Mouse (Mus musculus): ENCODE measurements around the gene Tmem138. TPM values are rescaled to one million over a fixed set of nuclear protein-coding genes. Genes with fewer than 3 reads are reported as not detected.
"Not testable (repeated sequence)": the region's sequence is repeated elsewhere in the genome, so short reads cannot be mapped to it uniquely, and the experiment has no call there.

Gene Tmem138
- polyA plus RNA-seq, 2 experiments = 8.3 to 11.5 TPM

DNA sequence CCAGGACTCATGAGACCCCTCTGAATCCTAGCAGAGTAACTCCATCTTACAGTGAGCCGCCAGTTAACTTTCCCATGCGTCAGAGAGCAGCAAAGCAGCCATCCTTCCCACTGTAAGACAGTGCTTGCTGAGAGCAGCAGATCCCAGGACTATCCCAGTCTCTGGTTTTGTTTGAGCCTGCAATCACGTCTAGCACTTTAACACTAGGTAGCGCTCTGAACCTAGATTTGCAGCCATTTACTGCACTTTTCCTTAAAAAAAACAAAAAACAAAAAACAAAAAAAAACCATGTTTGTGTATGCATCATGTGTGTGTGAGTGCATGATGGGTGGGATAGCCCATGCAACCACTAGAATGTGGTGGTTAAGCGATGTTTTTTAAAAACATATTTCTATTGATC lies 17.1 kb downstream of the Tmem138 start:
- H3K36me3 ChIP-seq (replicated peaks; ENCODE audit: control insufficient read depth, insufficient read depth, low read depth) = no peaks in the 10 kb centered on the region
- H3K4me2 ChIP-seq (ENCODE audit: low read depth) = no peak overlapping the region
- DNase-seq (ENCODE audit: low read depth in 3 of 3, low spot score in 3 of 3) (no peak), ATAC-seq (ENCODE audit: insufficient read depth) (no peak)
- H3K9me3 ChIP-seq (ENCODE audit: control insufficient read depth, low read length) = no peaks in the 10 kb centered on the region
- no peak overlapping the region for H3K9ac ChIP-seq (replicated peaks)
- H3K27me3 ChIP-seq (ENCODE audit: control insufficient read depth, insufficient read depth, low read length) = no peaks in the 10 kb centered on the region
- 49% methylated on average over 5 of the region's 5 CpGs for WGBS (ENCODE audit: insufficient replicate concordance)
- no peak overlapping the region for H3K4me3 ChIP-seq (ENCODE audit: insufficient read depth in 1 of 2, low read depth in 2 of 2, low read length in 2 of 2)
- H3K27ac ChIP-seq = no peak overlapping the region
- TF ChIP-seq CTCF (IDR thresholded peaks at IDR 0.05; ENCODE audit: low read depth) (peak; percentile 33; the same call in 1 of the 2 replicates), EP300 (IDR thresholded peaks at IDR 0.05; ENCODE audit: low read depth) (no peak)
- H3K4me1 ChIP-seq (replicated peaks; ENCODE audit: control insufficient read depth in 2 of 2, insufficient read depth in 2 of 2, low read length in 1 of 2) = peaks cover 5 to 20% of the 10 kb centered on the region in 2 experiments

DNA sequence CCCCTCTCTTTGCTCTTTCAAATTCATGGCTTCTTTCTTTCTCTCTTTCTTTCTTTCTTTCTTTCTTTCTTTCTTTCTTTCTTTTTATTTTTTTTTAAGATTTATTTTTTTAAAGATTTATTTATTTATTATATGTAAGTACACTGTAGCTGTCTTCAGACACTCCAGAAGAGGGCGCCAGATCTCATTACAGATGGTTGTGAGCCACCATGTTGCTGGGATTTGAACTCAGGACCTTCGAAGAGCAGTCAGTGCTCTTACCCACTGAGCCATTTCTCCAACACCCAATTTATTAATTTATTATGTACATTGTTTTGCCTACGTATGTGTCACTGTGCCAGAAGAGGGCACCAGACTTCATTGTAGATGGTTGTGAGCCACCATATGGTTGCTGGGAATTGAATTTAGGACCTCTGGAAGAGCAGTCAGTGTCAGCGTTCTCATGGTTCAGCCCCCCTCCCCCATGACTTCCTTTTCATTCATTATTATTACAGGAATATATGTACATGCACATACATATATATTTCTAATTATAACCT lies 19.3 kb downstream of the Tmem138 start:
- H3K4me1 ChIP-seq (replicated peaks; ENCODE audit: control insufficient read depth in 2 of 2, insufficient read depth in 2 of 2, low read length in 1 of 2) = peaks cover 9 to 21% of the 10 kb centered on the region in 2 experiments
- not testable (repeated sequence) for DNase-seq (ENCODE audit: low read depth in 3 of 3, low spot score in 3 of 3); H3K4me2 ChIP-seq (ENCODE audit: low read depth); ATAC-seq (ENCODE audit: insufficient read depth); H3K4me3 ChIP-seq (ENCODE audit: insufficient read depth in 1 of 2, low read depth in 2 of 2, low read length in 2 of 2); H3K9ac ChIP-seq (replicated peaks); H3K27ac ChIP-seq; H3K27me3 ChIP-seq (ENCODE audit: control insufficient read depth, insufficient read depth, low read length); H3K9me3 ChIP-seq (ENCODE audit: control insufficient read depth, low read length); H3K36me3 ChIP-seq (replicated peaks; ENCODE audit: control insufficient read depth, insufficient read depth, low read depth)
- WGBS (ENCODE audit: insufficient replicate concordance) = 58% methylated on average over 4 of the region's 4 CpGs
- peak; percentile 34; the same call in 1 of the 2 replicates for TF ChIP-seq CTCF (IDR thresholded peaks at IDR 0.05; ENCODE audit: low read depth)

DNA sequence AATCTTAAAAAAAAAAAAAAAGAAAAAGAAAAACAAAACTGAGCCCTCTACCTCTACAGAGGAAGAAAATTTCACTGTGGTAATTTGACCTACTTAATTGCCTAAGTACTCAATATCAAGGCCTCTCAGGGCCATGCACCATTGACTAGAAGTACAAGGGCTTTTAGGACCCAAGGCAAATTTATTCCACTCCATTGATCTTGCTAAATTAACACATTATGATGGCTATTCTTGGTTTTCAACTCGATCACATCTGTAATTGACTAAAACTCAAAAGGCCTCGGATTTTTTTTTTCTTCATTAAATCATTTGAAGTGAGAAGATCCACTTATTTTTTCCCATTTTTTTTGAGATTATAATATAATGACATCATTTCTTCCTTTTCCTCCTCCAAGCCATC lies 19.7 kb downstream of the Tmem138 start:
- Histone ChIP-seq H3K27me3 (ENCODE audit: control insufficient read depth, insufficient read depth, low read length) (no peaks in the 10 kb centered on the region), H3K9ac (replicated peaks) (no peak overlapping the region), H3K36me3 (replicated peaks; ENCODE audit: control insufficient read depth, insufficient read depth, low read depth) (no peaks in the 10 kb centered on the region), H3K4me2 (ENCODE audit: low read depth) (no peak overlapping the region), H3K27ac (no peak overlapping the region), H3K4me3 (ENCODE audit: insufficient read depth in 1 of 2, low read depth in 2 of 2, low read length in 2 of 2) (no peak overlapping the region), H3K4me1 (replicated peaks; ENCODE audit: control insufficient read depth in 2 of 2, insufficient read depth in 2 of 2, low read length in 1 of 2) (peaks cover 9 to 21% of the 10 kb centered on the region in 2 experiments), H3K9me3 (ENCODE audit: control insufficient read depth, low read length) (no peaks in the 10 kb centered on the region)
- 60% methylated on average over 2 of the region's 2 CpGs for WGBS (ENCODE audit: insufficient replicate concordance)
- TF ChIP-seq EP300 (IDR thresholded peaks at IDR 0.05; ENCODE audit: low read depth) (no peak), CTCF (IDR thresholded peaks at IDR 0.05; ENCODE audit: low read depth) (no peak)
- DNase-seq (ENCODE audit: low read depth in 3 of 3, low spot score in 3 of 3) = no peak
- no peak for ATAC-seq (ENCODE audit: insufficient read depth)

DNA sequence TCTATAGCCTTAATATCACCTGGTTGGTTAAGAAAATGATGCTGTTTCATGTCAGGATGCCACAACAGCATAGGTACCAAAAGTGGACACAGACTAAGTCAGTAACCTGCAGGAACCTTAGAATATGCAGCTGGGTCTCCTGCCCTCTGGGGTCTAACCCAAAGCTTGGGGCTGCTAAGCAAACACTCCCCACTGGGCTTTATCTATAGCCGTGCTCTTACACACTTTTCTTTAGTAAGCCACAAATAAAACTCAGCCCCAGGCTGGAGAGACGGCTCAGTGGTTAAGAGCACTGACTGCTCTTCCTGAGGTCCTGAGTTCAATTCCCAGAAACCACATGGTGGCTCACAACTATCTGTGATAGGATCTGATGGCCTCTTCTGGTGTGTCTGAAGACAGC lies 20.2 kb downstream of the Tmem138 start:
- whole genome bisulfite sequencing (ENCODE audit: insufficient replicate concordance) = 39% methylated on average over 2 of the region's 2 CpGs
- TF ChIP-seq CTCF (IDR thresholded peaks at IDR 0.05; ENCODE audit: low read depth) (no peak), EP300 (IDR thresholded peaks at IDR 0.05; ENCODE audit: low read depth) (no peak)

DNA sequence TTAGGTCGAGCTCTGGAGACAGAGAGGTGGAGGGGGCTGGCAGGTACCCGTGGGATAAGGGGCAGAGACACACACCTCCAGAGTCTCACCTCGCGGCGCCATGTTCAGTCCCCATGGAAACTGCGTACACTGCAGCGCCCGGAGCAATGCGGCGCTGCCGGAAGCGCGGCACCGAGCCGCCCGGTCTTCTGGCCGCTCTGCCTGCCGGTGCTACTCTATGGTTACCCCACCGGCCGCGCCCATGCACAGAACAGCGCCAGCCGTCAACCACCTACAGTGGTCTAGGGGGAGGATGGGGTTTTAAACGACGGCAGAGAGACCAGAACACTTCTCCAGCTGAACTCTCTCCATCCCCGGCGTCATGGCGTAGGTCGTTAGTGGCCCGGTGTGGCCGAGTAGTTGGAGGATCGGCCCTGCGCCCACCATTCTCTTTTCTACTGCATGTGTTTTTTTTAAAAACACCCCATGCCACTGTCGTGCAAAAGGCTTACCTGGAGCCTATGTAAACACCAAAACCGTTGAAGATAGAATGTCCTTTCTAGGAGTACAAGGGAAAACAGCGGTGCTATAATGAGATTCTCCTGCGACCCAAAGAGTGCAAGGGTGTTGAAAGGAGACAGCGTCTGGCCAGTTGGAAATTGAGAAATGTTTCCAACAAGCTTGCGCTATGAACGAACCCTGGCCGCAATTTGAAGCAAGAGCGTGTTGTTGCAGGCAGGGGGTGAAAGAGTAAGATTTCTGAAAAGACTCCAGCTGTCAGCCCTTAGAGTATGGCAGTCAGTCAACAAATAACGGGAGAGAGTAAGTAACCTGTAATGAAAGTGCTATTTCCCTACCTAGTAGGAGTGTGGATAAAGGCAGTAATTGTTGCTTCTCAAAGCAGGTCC lies 21.3 kb downstream of the Tmem138 start, which contains the start of gene Tmem216:
TSS of gene Tmem216 (minus strand) at position 615 of the 887 bp plus-strand sequence.
- TF ChIP-seq EP300 (IDR thresholded peaks at IDR 0.05; ENCODE audit: low read depth) = no peak
- TF ChIP-seq CTCF (IDR thresholded peaks at IDR 0.05; ENCODE audit: low read depth) = peak; percentile 21; the same call in 1 of the 2 replicates
- ATAC-seq (ENCODE audit: insufficient read depth) (peak; percentile 98), DNase-seq (ENCODE audit: low read depth in 3 of 3, low spot score in 3 of 3) (peak; percentile 65 to 75 (median 66))
- peak within 1 kb of the TSS; percentile 74 for H3K9ac ChIP-seq (replicated peaks)
- peak within 1 kb of the TSS; percentile 61 for H3K27ac ChIP-seq
- WGBS (ENCODE audit: insufficient replicate concordance) = 3% methylated on average over 43 of the region's 43 CpGs
- H3K9me3 ChIP-seq (ENCODE audit: control insufficient read depth, low read length) = no peaks in the 10 kb centered on the region
- H3K4me3 ChIP-seq (ENCODE audit: insufficient read depth in 1 of 2, low read depth in 2 of 2, low read length in 2 of 2) = peak within 1 kb of the TSS; percentile 72 to 80
- H3K4me1 ChIP-seq (replicated peaks; ENCODE audit: control insufficient read depth in 2 of 2, insufficient read depth in 2 of 2, low read length in 1 of 2) = peaks cover 9 to 12% of the 10 kb centered on the region in 2 experiments
- no peaks in the 10 kb centered on the region for H3K36me3 ChIP-seq (replicated peaks; ENCODE audit: control insufficient read depth, insufficient read depth, low read depth)
- no peaks in the 10 kb centered on the region for H3K27me3 ChIP-seq (ENCODE audit: control insufficient read depth, insufficient read depth, low read length)
- peak within 1 kb of the TSS; percentile 93 for H3K4me2 ChIP-seq (ENCODE audit: low read depth)

More for the DNA sequence above, 20.2 kb downstream of the Tmem138 start:
- Histone ChIP-seq H3K9me3 (ENCODE audit: control insufficient read depth, low read length) (no peaks in the 10 kb centered on the region), H3K9ac (replicated peaks) (no peak overlapping the region), H3K4me2 (ENCODE audit: low read depth) (no peak overlapping the region), H3K27me3 (ENCODE audit: control insufficient read depth, insufficient read depth, low read length) (no peaks in the 10 kb centered on the region), H3K27ac (no peak overlapping the region), H3K36me3 (replicated peaks; ENCODE audit: control insufficient read depth, insufficient read depth, low read depth) (no peaks in the 10 kb centered on the region), H3K4me3 (ENCODE audit: insufficient read depth in 1 of 2, low read depth in 2 of 2, low read length in 2 of 2) (no peak overlapping the region), H3K4me1 (replicated peaks; ENCODE audit: control insufficient read depth in 2 of 2, insufficient read depth in 2 of 2, low read length in 1 of 2) (peaks cover 9 to 17% of the 10 kb centered on the region in 2 experiments)
- no peak for DNase-seq (ENCODE audit: low read depth in 3 of 3, low spot score in 3 of 3)
- no peak for ATAC-seq (ENCODE audit: insufficient read depth)

All from liver, embryonic 14.5 days (tissue).